Mouse (Mus musculus) layer of hippocampus, adult 8-10 months (tissue): ENCODE data around the gene Tbc1d19. TPM values are rescaled to one million over a fixed set of nuclear protein-coding genes. Genes with fewer than 3 reads are reported as not detected.

Source experiments
- DNase-seq, 2 experiments: peaks; one replicate each; pipeline ENCODE4 v3.0.0; 2022; ENCODE audit warnings: low spot score in 2 of 2
- total RNA-seq, 4 experiments: library from RNA; stranded (reverse); gene quantifications; 2 replicates each; pipeline ENCODE4 v1.2.4; 2022

The Tbc1d19 gene
- total RNA-seq = 10 to 100 TPM; 39.5 to 58.1 (median 53.1) TPM

- peak; percentile 76 to 83 for DNase-seq
Observed at GRCm38 (mm10) chr5:53809115-53809991, at the start of gene Tbc1d19. Gene Tbc1d19, plus strand, starts transcription at chr5:53809606.

GRCm38 (mm10) chr5:53759912-53760311 is 49.5 kb upstream of the Tbc1d19 start:
- DNase-seq = no peak

GRCm38 (mm10) chr5:53760914-53761313 is 48.5 kb upstream of the Tbc1d19 start:
- DNase-seq = no peak

GRCm38 (mm10) chr5:53761346-53761745 is 48.1 kb upstream of the Tbc1d19 start:
- no peak for DNase-seq

GRCm38 (mm10) chr5:53784818-53785520 is 24.4 kb upstream of the Tbc1d19 start:
- no peak for DNase-seq

GRCm38 (mm10) chr5:53801379-53801778 is 8.0 kb upstream of the Tbc1d19 start:
- DNase-seq = no peak

- DNase-seq = no peak
Observed at GRCm38 (mm10) chr5:53819711-53820110, 10.3 kb downstream of the Tbc1d19 start.

GRCm38 (mm10) chr5:53825886-53826285 is 16.5 kb downstream of the Tbc1d19 start:
- no peak for DNase-seq

GRCm38 (mm10) chr5:53834489-53834888 is 25.1 kb downstream of the Tbc1d19 start:
- DNase-seq = no peak

- no peak for DNase-seq
Observed at GRCm38 (mm10) chr5:53841256-53841655, 31.9 kb downstream of the Tbc1d19 start.

GRCm38 (mm10) chr5:53848294-53848942 is 39.0 kb downstream of the Tbc1d19 start:
- DNase-seq = no peak

- DNase-seq = no peak
Observed at GRCm38 (mm10) chr5:53852574-53852973, 43.2 kb downstream of the Tbc1d19 start.

- DNase-seq = no peak
Observed at GRCm38 (mm10) chr5:53854561-53854960, 45.2 kb downstream of the Tbc1d19 start.

GRCm38 (mm10) chr5:53856011-53856410 is 46.6 kb downstream of the Tbc1d19 start:
- DNase-seq = no peak

- no peak for DNase-seq
Observed at GRCm38 (mm10) chr5:53865146-53865545, 55.7 kb downstream of the Tbc1d19 start.

GRCm38 (mm10) chr5:53865991-53866390 is 56.6 kb downstream of the Tbc1d19 start:
- no peak for DNase-seq

GRCm38 (mm10) chr5:53871665-53872312 is 62.4 kb downstream of the Tbc1d19 start:
- DNase-seq = peak; percentile 24 to 65

- DNase-seq = no peak
Observed at GRCm38 (mm10) chr5:53874966-53875365, 65.6 kb downstream of the Tbc1d19 start.

GRCm38 (mm10) chr5:53880724-53881123 is 71.3 kb downstream of the Tbc1d19 start:
- no peak for DNase-seq

GRCm38 (mm10) chr5:53881381-53881990 is 72.1 kb downstream of the Tbc1d19 start:
- DNase-seq = no peak

GRCm38 (mm10) chr5:53901406-53901805 is 92.0 kb downstream of the Tbc1d19 start:
- no peak for DNase-seq
